Mouse (Mus musculus): ENCODE results near the gene Cryl1. TPM values are rescaled to one million over a fixed set of nuclear protein-coding genes. Genes with fewer than 3 reads are reported as not detected.

Gene Cryl1
- polyA plus RNA-seq, 1 experiment: 0.08 TPM

GRCm38 (mm10) chr14:57316662-57317600 is 81.4 kb downstream of the Cryl1 start:
- Histone ChIP-seq H3K4me1 (ENCODE audit: control insufficient read depth) (peaks cover 3% of the 10 kb centered on the region), H3K36me3 (ENCODE audit: control insufficient read depth) (no peaks in the 10 kb centered on the region), H3K4me3 (replicated peaks) (no peak overlapping the region), H3K9me3 (ENCODE audit: control insufficient read depth, low read length) (no peaks in the 10 kb centered on the region), H3K27me3 (ENCODE audit: control insufficient read depth) (no peaks in the 10 kb centered on the region)
- TF ChIP-seq GATA1 (IDR thresholded peaks at IDR 0.05; ENCODE audit: low read length) (no peak), TAL1 (IDR thresholded peaks at IDR 0.05; ENCODE audit: low read length) (no peak)

GRCm38 (mm10) chr14:57315976-57316375 is 82.4 kb downstream of the Cryl1 start:
- H3K9me3 ChIP-seq (ENCODE audit: control insufficient read depth, low read length): no peaks in the 10 kb centered on the region
- TF ChIP-seq GATA1 (IDR thresholded peaks at IDR 0.05; ENCODE audit: low read length) (no peak), TAL1 (IDR thresholded peaks at IDR 0.05; ENCODE audit: low read length) (no peak)

DNA sequence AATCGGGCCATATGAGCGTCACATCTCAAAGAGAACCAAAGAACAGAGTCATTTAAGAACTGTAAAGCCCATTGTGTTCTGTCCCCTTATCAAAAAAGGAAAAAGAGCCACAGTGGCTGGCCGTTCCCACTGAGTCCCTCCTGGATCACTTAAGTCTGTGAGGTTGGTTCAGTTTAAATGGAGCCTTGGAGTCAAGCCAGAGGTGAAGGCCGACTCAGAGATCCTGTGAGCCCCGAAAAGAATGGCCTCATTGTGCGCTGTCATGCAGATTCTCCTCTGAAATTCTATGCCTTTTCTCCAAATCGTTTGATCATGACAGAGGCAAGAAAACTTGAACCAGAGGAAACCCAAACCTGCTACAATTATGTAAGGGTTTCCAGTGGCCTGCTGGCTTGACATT is 82.8 kb downstream of the Cryl1 start:
- H3K9me3 ChIP-seq (ENCODE audit: control insufficient read depth, low read length): no peaks in the 10 kb centered on the region

More at GRCm38 (mm10) chr14:57315976-57316375, 82.4 kb downstream of the Cryl1 start:
- Histone ChIP-seq H3K36me3 (ENCODE audit: control insufficient read depth) (no peaks in the 10 kb centered on the region), H3K27me3 (ENCODE audit: control insufficient read depth) (no peaks in the 10 kb centered on the region), H3K4me1 (ENCODE audit: control insufficient read depth) (peaks cover 3% of the 10 kb centered on the region), H3K4me3 (replicated peaks) (no peak overlapping the region)

GRCm38 (mm10) chr14:57301600-57302230 is 96.6 kb downstream of the Cryl1 start:
- Histone ChIP-seq H3K27me3 (ENCODE audit: control insufficient read depth) (no peaks in the 10 kb centered on the region), H3K9me3 (ENCODE audit: control insufficient read depth, low read length) (no peaks in the 10 kb centered on the region), H3K36me3 (ENCODE audit: control insufficient read depth) (no peaks in the 10 kb centered on the region), H3K4me3 (replicated peaks) (no peak overlapping the region), H3K4me1 (ENCODE audit: control insufficient read depth) (no peaks in the 10 kb centered on the region)
- TF ChIP-seq TAL1 (IDR thresholded peaks at IDR 0.05; ENCODE audit: low read length): no peak
- no peak for TF ChIP-seq GATA1 (IDR thresholded peaks at IDR 0.05; ENCODE audit: low read length)

More for the DNA sequence above, 82.8 kb downstream of the Cryl1 start:
- H3K36me3 ChIP-seq (ENCODE audit: control insufficient read depth): no peaks in the 10 kb centered on the region
- TF ChIP-seq TAL1 (IDR thresholded peaks at IDR 0.05; ENCODE audit: low read length): no peak
- TF ChIP-seq GATA1 (IDR thresholded peaks at IDR 0.05; ENCODE audit: low read length): no peak
- H3K27me3 ChIP-seq (ENCODE audit: control insufficient read depth): no peaks in the 10 kb centered on the region
- H3K4me1 ChIP-seq (ENCODE audit: control insufficient read depth): peaks cover 3% of the 10 kb centered on the region
- no peak overlapping the region for H3K4me3 ChIP-seq (replicated peaks)

GRCm38 (mm10) chr14:57300530-57300929 is 97.8 kb downstream of the Cryl1 start:
- Histone ChIP-seq H3K9me3 (ENCODE audit: control insufficient read depth, low read length) (no peaks in the 10 kb centered on the region), H3K4me3 (replicated peaks) (no peak overlapping the region), H3K36me3 (ENCODE audit: control insufficient read depth) (no peaks in the 10 kb centered on the region), H3K27me3 (ENCODE audit: control insufficient read depth) (no peaks in the 10 kb centered on the region), H3K4me1 (ENCODE audit: control insufficient read depth) (no peaks in the 10 kb centered on the region)
- TF ChIP-seq GATA1 (IDR thresholded peaks at IDR 0.05; ENCODE audit: low read length) (no peak), TAL1 (IDR thresholded peaks at IDR 0.05; ENCODE audit: low read length) (no peak)

DNA sequence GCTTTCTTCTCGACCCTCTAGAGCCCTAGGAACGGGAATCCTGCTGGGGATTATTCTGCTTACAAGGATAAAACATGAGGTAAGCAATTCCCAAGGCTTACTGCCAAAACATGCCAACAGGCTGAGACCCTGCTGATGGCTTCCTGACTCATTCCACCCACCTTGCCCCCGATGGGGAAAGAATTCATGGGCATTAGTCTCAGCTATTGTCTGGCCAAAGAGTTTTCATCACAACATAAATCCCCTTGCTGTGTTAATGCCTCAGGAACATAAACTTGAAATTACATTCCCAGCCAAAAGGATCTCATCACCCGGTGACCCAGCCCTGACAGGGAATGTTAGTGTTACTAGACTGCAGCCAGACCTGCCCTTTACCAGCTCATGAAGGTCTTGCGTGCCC is 100.7 kb downstream of the Cryl1 start:
- no peaks in the 10 kb centered on the region for H3K36me3 ChIP-seq (ENCODE audit: control insufficient read depth)
- TF ChIP-seq GATA1 (IDR thresholded peaks at IDR 0.05; ENCODE audit: low read length) (no peak), TAL1 (IDR thresholded peaks at IDR 0.05; ENCODE audit: low read length) (no peak)
- no peaks in the 10 kb centered on the region for H3K4me1 ChIP-seq (ENCODE audit: control insufficient read depth)
- H3K9me3 ChIP-seq (ENCODE audit: control insufficient read depth, low read length): no peaks in the 10 kb centered on the region
- H3K27me3 ChIP-seq (ENCODE audit: control insufficient read depth): no peaks in the 10 kb centered on the region
- no peak overlapping the region for H3K4me3 ChIP-seq (replicated peaks)

DNA sequence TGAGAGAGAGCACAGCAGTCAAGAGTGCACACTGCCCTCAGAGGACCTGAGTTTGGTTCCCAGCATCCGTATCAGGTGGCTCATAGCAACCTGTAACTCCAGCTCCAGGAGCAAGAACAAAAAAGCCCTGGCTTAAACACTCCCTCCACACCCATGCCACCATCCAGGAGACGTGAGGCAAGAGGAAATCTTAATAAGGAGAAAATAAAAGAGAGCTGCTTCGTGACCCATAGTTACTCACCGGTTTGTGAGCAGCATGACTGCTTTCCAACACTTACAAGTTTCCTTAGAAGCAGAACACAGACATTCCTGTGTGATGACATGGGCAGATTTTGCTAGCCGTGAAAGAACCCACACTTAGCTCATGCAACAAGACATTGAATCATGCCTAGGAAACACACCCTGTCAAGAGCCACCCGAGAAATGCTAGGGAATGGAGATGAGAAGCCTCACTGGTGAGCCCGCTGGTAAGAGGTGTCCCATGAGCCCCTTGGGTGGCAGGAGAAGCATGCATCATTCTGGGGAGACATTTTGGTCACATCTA is 106.9 kb downstream of the Cryl1 start:
- no peaks in the 10 kb centered on the region for H3K27me3 ChIP-seq (ENCODE audit: control insufficient read depth)
- no peaks in the 10 kb centered on the region for H3K36me3 ChIP-seq (ENCODE audit: control insufficient read depth)
- no peaks in the 10 kb centered on the region for H3K4me1 ChIP-seq (ENCODE audit: control insufficient read depth)
- H3K4me3 ChIP-seq (replicated peaks): no peak overlapping the region
- no peak for TF ChIP-seq GATA1 (IDR thresholded peaks at IDR 0.05; ENCODE audit: low read length)
- TF ChIP-seq TAL1 (IDR thresholded peaks at IDR 0.05; ENCODE audit: low read length): no peak
- H3K9me3 ChIP-seq (ENCODE audit: control insufficient read depth, low read length): no peaks in the 10 kb centered on the region

DNA sequence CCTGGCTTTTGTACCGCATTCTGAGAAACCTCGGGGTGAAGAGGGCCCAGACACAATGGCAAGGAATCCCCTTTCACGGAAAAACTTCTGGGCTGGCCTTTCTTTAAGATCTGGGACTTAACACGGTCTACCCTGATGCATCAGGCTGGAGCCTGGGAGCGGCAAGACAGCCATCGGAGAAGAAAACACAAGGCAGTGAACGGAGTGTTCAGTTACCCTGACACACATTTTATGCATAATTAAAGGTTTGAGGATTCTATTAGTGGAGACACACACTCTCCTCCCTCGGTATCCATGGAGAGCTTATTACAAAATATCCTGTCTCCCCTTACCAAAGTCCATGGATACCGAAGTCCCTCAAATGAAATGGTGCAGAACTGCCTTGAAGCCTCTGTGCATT is 109.2 kb downstream of the Cryl1 start:
- H3K36me3 ChIP-seq (ENCODE audit: control insufficient read depth): no peaks in the 10 kb centered on the region
- no peaks in the 10 kb centered on the region for H3K4me1 ChIP-seq (ENCODE audit: control insufficient read depth)
- H3K27me3 ChIP-seq (ENCODE audit: control insufficient read depth): no peaks in the 10 kb centered on the region
- TF ChIP-seq GATA1 (IDR thresholded peaks at IDR 0.05; ENCODE audit: low read length): no peak
- no peak for TF ChIP-seq TAL1 (IDR thresholded peaks at IDR 0.05; ENCODE audit: low read length)
- H3K9me3 ChIP-seq (ENCODE audit: control insufficient read depth, low read length): no peaks in the 10 kb centered on the region
- H3K4me3 ChIP-seq (replicated peaks): no peak overlapping the region

DNA sequence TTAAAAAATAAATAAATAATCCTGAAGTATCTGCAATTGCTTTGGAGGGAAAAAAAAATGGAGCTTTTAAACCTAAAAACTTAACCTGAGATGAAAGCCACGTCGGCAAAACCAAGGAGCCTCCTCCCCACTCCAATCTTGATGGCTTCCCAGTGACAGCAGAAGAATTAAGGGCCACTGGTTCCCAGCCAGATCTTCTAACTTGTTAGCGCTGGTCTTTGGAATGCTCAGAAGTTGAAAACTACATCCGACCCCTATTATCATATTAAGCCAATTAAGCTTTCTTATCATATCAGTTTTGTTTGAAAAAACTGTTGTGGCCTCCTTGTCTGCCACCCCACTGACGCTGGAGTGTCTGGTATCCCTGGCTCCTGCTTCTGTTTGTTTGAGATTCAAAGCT is 114.5 kb downstream of the Cryl1 start:
- TF ChIP-seq TAL1 (IDR thresholded peaks at IDR 0.05; ENCODE audit: low read length): no peak
- no peak for TF ChIP-seq GATA1 (IDR thresholded peaks at IDR 0.05; ENCODE audit: low read length)
- H3K36me3 ChIP-seq (ENCODE audit: control insufficient read depth): no peaks in the 10 kb centered on the region
- no peak overlapping the region for H3K4me3 ChIP-seq (replicated peaks)
- H3K9me3 ChIP-seq (ENCODE audit: control insufficient read depth, low read length): no peaks in the 10 kb centered on the region
- H3K27me3 ChIP-seq (ENCODE audit: control insufficient read depth): no peaks in the 10 kb centered on the region
- no peaks in the 10 kb centered on the region for H3K4me1 ChIP-seq (ENCODE audit: control insufficient read depth)

All from erythroblast, embryonic 14.5 days (primary cell).